Mouse (Mus musculus) right cerebral cortex, adult 2 months (tissue): ENCODE data around the gene Armh2.

Source experiments
- DNase-seq, 2 experiments: peaks; one replicate each; pipeline ENCODE4 v3.0.0; 2021 to 2022; ENCODE audit warnings: low spot score in 2 of 2

Armh2 gene

GRCm38 (mm10) chr13:24741028-24741427 lies at the start of gene Armh2:
Gene Armh2 (plus strand): TSS chr13:24741232.
- DNase-seq = no peak

GRCm38 (mm10) chr13:24693312-24693711 lies 47.7 kb upstream of the Armh2 start:
- DNase-seq = no peak

GRCm38 (mm10) chr13:24698746-24699145 lies 42.3 kb upstream of the Armh2 start:
- no peak for DNase-seq

GRCm38 (mm10) chr13:24702128-24702527 lies 38.9 kb upstream of the Armh2 start:
- no peak for DNase-seq

GRCm38 (mm10) chr13:24709656-24710396 lies 31.2 kb upstream of the Armh2 start:
- DNase-seq = no peak

- DNase-seq = no peak
These were observed 30.1 kb upstream of the Armh2 start for GRCm38 (mm10) chr13:24710968-24711367.

- DNase-seq = no peak
These were observed 28.4 kb upstream of the Armh2 start for GRCm38 (mm10) chr13:24712581-24713130.

GRCm38 (mm10) chr13:24713434-24714000 lies 27.5 kb upstream of the Armh2 start:
- peak; percentile 96 for DNase-seq

GRCm38 (mm10) chr13:24714360-24714885 lies 26.6 kb upstream of the Armh2 start:
- DNase-seq = no peak

GRCm38 (mm10) chr13:24715601-24716000 lies 25.4 kb upstream of the Armh2 start:
- no peak for DNase-seq

- DNase-seq = no peak
These were observed 24.6 kb upstream of the Armh2 start for GRCm38 (mm10) chr13:24716441-24716840.

- DNase-seq = no peak
These were observed 23.4 kb upstream of the Armh2 start for GRCm38 (mm10) chr13:24717677-24718076.

GRCm38 (mm10) chr13:24721502-24721901 lies 19.5 kb upstream of the Armh2 start:
- no peak for DNase-seq

GRCm38 (mm10) chr13:24723699-24724394 lies 17.2 kb upstream of the Armh2 start:
- DNase-seq = no peak

GRCm38 (mm10) chr13:24724395-24724759 lies 16.7 kb upstream of the Armh2 start:
- DNase-seq = no peak

- DNase-seq = no peak
These were observed 11.9 kb upstream of the Armh2 start for GRCm38 (mm10) chr13:24729128-24729527.

- DNase-seq = no peak
These were observed 6.5 kb upstream of the Armh2 start for GRCm38 (mm10) chr13:24734502-24734901.

- no peak for DNase-seq
These were observed 5.4 kb upstream of the Armh2 start for GRCm38 (mm10) chr13:24735608-24736131.

GRCm38 (mm10) chr13:24747823-24748222 lies 6.8 kb downstream of the Armh2 start:
- no peak for DNase-seq

GRCm38 (mm10) chr13:24750807-24751206 lies 9.8 kb downstream of the Armh2 start:
- no peak for DNase-seq

- DNase-seq = peak; percentile 25 to 34
These were observed 10.4 kb downstream of the Armh2 start for GRCm38 (mm10) chr13:24751396-24751795.

- DNase-seq = no peak
These were observed 15.7 kb downstream of the Armh2 start for GRCm38 (mm10) chr13:24756756-24757155.
